Mouse (Mus musculus) C2C12 (cell line): ENCODE data around the gene Higd1a. TPM values are rescaled to one million over a fixed set of nuclear protein-coding genes. Genes with fewer than 3 reads are reported as not detected.

Source experiments
- H3K27me3 ChIP-seq: one replicate; pipeline ENCODE4 v1.6.1; 2011; ENCODE audit not compliant: control insufficient read depth, insufficient read depth, insufficient read length
- H3K36me3 ChIP-seq: one replicate; pipeline ENCODE4 v1.6.1; 2011; ENCODE audit not compliant: control insufficient read depth, insufficient read depth
- H3K4me3 ChIP-seq: one replicate; pipeline ENCODE4 v1.5.1; 2011; ENCODE audit warnings: mild to moderate bottlenecking, control low read depth; ENCODE audit not compliant: poor library complexity, insufficient read depth, severe bottlenecking
- H3K79me2 ChIP-seq: one replicate; pipeline ENCODE4 v1.6.1; 2011; ENCODE audit not compliant: control insufficient read depth, insufficient read depth
- H3K79me3 ChIP-seq: one replicate; pipeline ENCODE4 v1.6.1; 2011; ENCODE audit warnings: low read depth, control low read depth
- H3ac ChIP-seq: one replicate; pipeline ENCODE3; 2011; ENCODE audit warnings: low read depth; ENCODE audit not compliant: control insufficient read depth, insufficient read length
- CEBPB ChIP-seq: IDR thresholded peaks from one replicate; pipeline ENCODE4 v1.6.1; 2011; ENCODE audit warnings: low read depth, mild to moderate bottlenecking, control low read depth, moderate library complexity
- CTCF ChIP-seq: IDR thresholded peaks from one replicate; pipeline ENCODE4 v1.5.1; 2011; ENCODE audit not compliant: control insufficient read depth, insufficient read depth, insufficient read length
- FOSL1 ChIP-seq: IDR thresholded peaks from one replicate; pipeline ENCODE4 v1.8.0; 2011; ENCODE audit warnings: mild to moderate bottlenecking, low read length; ENCODE audit not compliant: poor library complexity, insufficient read depth, severe bottlenecking
- MAX ChIP-seq: IDR thresholded peaks from one replicate; pipeline ENCODE4 v1.6.1; 2011; ENCODE audit warnings: mild to moderate bottlenecking, control low read depth
- MYOD1 ChIP-seq: IDR thresholded peaks from one replicate; pipeline ENCODE4 v1.6.1; 2011; ENCODE audit warnings: low read depth; ENCODE audit not compliant: control insufficient read depth, insufficient read length
- MYOG ChIP-seq: IDR thresholded peaks from one replicate; pipeline ENCODE4 v1.6.1; 2011; ENCODE audit not compliant: control insufficient read depth, insufficient read length; ENCODE audit errors: extremely low read depth
- USF1 ChIP-seq: IDR thresholded peaks from one replicate; pipeline ENCODE4 v1.6.1; 2011; ENCODE audit warnings: low read depth, mild to moderate bottlenecking, control low read depth, moderate library complexity
- polyA plus RNA-seq: library from polyadenylated mRNA; unstranded; fragments of >200 nt; fragmentation: generic; extraction: Trizol; gene quantifications from one replicate; pipeline ENCODE4 v1.2.1, GENCODE M21; 2012; ENCODE audit warnings: missing spikeins

Gene Higd1a
- polyA plus RNA-seq, 1 experiment = 55.5 TPM

DNA sequence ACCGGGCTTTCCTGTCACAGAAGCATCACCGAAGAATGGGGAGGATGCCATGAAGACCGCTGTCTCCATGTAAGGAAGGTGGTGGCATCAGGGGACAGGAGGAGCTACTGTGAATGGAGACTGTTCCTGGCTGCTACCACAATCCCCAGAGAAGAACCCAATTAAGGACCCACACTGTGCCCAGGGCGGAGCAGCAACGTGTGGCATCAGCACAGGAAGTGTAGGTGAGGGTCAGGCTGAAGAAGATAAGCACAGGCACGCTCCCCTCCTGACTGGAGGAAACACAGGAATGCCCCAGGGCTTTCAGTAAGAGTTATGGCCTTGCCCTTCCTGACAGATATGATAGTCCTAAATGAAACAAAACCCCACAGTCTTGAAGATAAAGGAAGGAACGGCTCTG lies 55.4 kb downstream of the Higd1a start:
- Histone ChIP-seq H3K4me3 (no peak overlapping the region), H3ac (no peak overlapping the region), H3K27me3 (peaks cover 4% of the 10 kb centered on the region), H3K36me3 (no peaks in the 10 kb centered on the region), H3K79me3 (no peaks in the 10 kb centered on the region), H3K79me2 (no peaks in the 10 kb centered on the region)
- no peak for TF ChIP-seq USF1
- TF ChIP-seq MYOD1 = no peak
- no peak for TF ChIP-seq CEBPB
- TF ChIP-seq CTCF = no peak
- no peak for TF ChIP-seq FOSL1
- no peak for TF ChIP-seq MAX
- no peak for TF ChIP-seq MYOG

DNA sequence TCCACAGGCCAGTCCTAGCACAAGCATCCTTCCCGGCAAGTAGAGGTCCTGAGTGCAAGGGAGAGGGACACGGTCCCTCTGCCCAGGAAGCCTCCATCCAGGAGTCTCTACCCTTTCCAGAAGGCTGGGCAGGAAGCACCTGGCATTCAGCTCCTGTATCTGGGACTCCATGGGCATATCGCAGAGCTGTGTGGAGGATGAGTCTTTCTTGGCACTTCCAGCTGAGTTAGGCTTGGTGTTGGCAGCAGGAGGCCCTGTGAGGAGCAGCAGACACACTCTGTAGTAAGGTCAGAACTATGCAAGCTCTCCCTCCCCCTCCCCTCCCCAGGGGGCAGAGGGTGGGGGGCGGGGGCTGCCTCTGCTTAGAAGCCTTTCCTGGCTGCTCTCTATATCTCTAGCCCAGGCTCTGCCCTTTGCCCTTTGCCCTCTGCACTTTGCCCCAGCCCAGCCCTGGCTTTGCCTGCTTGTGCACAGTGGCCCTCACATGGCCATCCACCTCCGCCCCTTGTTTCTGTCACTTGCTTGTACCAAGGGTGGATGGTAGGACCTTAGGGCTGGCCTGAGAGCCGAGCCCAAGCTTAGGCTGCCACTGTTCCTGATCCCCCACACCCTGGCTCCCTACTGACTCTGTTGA lies 59.2 kb downstream of the Higd1a start:
- Histone ChIP-seq H3K79me2 (no peaks in the 10 kb centered on the region), H3K36me3 (no peaks in the 10 kb centered on the region), H3K27me3 (peaks cover 7% of the 10 kb centered on the region), H3K4me3 (no peak overlapping the region), H3K79me3 (no peaks in the 10 kb centered on the region), H3ac (no peak overlapping the region)
- TF ChIP-seq MYOD1 (no peak), FOSL1 (no peak), CEBPB (no peak), CTCF (no peak), MAX (no peak), MYOG (no peak), USF1 (no peak)

Other genes with a start within 250 kb of the Higd1a start
- not detected for gene Lyzl4, start 216.3 kb downstream of the Higd1a start, polyA plus RNA-seq
- 0.19 TPM for gene Vipr1, start 215.6 kb downstream of the Higd1a start, polyA plus RNA-seq
- gene Sec22c, start 152.9 kb downstream of the Higd1a start, polyA plus RNA-seq = 8.0 TPM
- 44.7 TPM for gene Ss18l2, start 148.0 kb downstream of the Higd1a start, polyA plus RNA-seq
- 10.7 TPM for gene Nktr, start 139.2 kb downstream of the Higd1a start, polyA plus RNA-seq
- 16.0 TPM for gene Zfp651, start 99.0 kb downstream of the Higd1a start, polyA plus RNA-seq
- 2.7 TPM for gene Klhl40, start 80.8 kb downstream of the Higd1a start, polyA plus RNA-seq
- gene Hhatl, start 65.9 kb downstream of the Higd1a start, polyA plus RNA-seq = 0.07 TPM
- 0.12 TPM for gene Ccdc13, start 18.9 kb downstream of the Higd1a start, polyA plus RNA-seq
- gene Ackr2, start 40.0 kb upstream of the Higd1a start, polyA plus RNA-seq = not detected
- gene Cyp8b1, start 57.9 kb upstream of the Higd1a start, polyA plus RNA-seq = not detected
- gene Fam198a, start 92.6 kb upstream of the Higd1a start, polyA plus RNA-seq = not detected
- gene Pomgnt2, start 138.7 kb upstream of the Higd1a start, polyA plus RNA-seq = 2.4 TPM